Mouse (Mus musculus) spleen, adult 2 months (tissue): Measurements from ENCODE around the gene Hand2.

Experiments used
- CTCF ChIP-seq: fragments of 200-500 bp; IDR thresholded peaks from 2 replicates; pipeline ENCODE4 v1.5.1; 2011; ENCODE audit warnings: mild to moderate bottlenecking, inconsistent platforms; ENCODE audit not compliant: insufficient read depth, insufficient read length, insufficient replicate concordance; ENCODE audit errors: extremely low read depth
- POLR2A ChIP-seq: fragments of 200-500 bp; IDR thresholded peaks from 2 replicates; pipeline ENCODE4 v1.6.1; 2011; ENCODE audit warnings: low read depth, low read length, inconsistent platforms

- TF ChIP-seq CTCF (no peak), POLR2A (no peak)
Observed at GRCm38 (mm10) chr8:57273055-57273454, 47.7 kb upstream of the Hand2 start.
